Mouse (Mus musculus) small intestine, adult 2 months (tissue): ENCODE results near the gene Eif3c.

ENCODE experiments used
- CTCF ChIP-seq: fragments of 200-500 bp; IDR thresholded peaks from 2 replicates; pipeline ENCODE4 v1.5.1; 2012; ENCODE audit warnings: low read depth, mild to moderate bottlenecking, control low read depth, inconsistent platforms, low read length, moderate library complexity, mixed read lengths; ENCODE audit not compliant: insufficient replicate concordance, insufficient read length; ENCODE audit errors: extremely low read depth
- POLR2A ChIP-seq: fragments of 200-500 bp; IDR thresholded peaks from 2 replicates; pipeline ENCODE4 v1.6.1; 2012; ENCODE audit warnings: low read depth, mild to moderate bottlenecking, control low read depth, inconsistent platforms, low read length, moderate library complexity

- TF ChIP-seq POLR2A (no peak), CTCF (no peak)
Observed at GRCm38 (mm10) chr7:126545631-126546030, 20.6 kb downstream of the Eif3c start.
